Mouse (Mus musculus): Measurements from ENCODE around the gene Scgb1a1.
"Not testable (repeated sequence)": the region's sequence is repeated elsewhere in the genome, so short reads cannot be mapped to it uniquely, and the experiment has no call there.

Gene Scgb1a1

DNA sequence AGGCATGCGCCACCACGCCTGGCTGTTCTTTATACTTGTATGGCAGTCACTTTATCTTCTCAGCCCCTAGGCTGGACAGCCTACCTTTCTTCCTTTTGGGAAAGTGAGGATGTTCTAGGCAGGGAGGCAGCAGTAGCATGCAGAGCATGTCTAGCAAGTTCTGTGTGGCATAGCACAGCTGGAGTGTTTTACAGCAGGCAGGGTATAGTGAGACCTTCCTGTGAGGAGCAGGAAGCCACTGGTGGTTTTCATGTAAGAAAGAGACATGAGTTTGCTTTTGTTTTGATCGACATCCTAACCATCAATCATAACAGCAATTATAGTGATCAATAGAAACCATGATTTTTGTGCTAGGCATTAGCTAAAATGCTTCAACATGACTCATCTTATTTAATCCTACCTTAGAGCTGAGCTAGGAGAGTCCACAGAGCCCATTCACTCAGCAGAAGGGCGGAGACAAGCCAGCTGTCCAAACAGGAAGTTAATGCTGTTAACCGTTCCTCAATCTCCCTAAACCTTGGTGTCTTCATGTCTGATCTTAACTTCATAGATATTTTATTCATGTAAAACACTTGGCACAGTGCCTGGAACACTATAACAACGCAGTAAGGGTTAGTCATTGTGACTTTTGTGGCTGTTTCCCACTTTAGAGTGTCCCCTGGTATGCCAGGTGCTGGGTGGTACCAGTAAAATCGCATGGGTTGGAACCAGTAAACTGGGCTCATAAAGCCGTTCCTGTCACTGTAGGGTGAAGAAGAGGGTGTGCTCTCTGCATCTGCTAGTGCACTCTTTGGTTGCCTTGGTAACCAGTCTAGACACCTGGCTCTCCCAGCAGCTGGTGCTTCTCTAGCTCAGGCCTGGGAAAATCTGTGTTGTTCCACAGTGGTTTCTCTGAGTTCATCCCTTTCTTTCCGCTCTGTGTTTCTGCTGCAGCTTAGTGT is 21.9 kb downstream of the Scgb1a1 start:
- peak; percentile 25 for DNase-seq

DNA sequence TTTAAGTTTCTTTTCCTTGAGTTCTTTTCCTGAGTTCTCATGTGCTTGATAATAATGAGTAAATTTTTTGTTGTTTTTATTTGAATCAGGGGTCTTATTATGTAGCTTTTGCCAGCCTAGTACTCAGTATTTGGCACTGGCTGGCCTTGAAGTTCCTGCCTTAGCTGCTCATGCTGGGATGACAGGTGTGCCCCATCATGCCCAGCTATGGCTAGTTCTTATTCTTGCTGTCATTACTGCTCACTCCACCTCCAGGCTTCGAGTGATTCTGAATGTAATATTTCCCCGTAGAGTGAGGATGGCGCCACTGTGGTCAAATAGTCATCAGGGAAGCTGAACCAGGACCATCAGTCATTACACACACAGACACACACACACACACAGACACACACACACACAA is 23.9 kb downstream of the Scgb1a1 start:
- no peak for DNase-seq

DNA sequence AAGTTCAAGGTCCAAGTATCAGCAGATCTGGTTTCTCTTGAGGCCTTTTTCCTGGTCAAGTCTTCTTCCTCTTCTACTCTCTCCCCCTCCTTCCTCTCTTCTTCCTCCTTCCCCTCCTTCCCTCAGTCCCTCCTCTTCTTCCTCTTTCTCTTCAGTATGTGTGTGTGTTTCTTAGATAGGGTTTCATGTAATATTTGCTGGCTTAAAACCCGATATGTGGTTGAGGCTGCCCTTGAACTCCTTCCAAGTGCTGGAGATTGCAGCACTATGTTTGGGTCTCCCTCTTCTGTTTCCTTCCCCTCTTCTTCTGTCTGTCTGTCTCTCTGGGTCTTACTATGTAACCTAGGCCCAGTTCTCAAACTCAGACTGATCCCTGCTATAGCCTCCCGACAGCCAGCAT is 24.9 kb downstream of the Scgb1a1 start:
- no peak for DNase-seq

DNA sequence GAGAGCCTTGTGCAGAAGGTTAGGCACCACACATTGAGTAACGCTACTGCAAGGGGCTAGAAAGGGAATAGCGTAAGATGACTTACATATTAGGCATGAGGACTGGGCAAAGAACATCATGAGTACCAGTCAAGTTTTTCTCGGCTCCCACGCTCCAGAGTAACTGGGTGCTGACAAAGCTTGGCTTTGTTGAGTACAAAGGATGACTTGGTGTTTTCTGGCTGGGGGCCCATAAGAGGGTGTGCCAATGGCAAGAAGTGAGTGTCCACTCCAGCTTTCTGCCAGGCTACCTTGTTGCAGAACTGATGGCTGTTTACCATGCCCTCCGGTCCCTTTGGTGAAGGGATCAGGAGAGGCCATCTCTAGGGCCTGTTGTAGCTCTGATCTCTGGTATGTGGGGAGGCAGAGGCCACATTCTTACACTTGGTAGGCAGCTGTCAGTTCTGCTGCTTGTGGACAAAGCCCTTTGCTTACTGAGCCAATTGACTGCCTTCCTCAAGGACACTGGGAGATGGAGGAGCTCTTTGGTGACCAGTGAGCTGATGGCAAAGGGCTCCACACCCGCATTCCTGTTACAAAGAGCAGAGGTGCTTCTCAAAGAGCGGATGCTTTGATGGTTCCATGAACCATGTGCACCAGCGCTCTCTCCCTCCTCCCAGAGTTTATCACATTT is 26.4 kb downstream of the Scgb1a1 start:
- DNase-seq: no peak

DNA sequence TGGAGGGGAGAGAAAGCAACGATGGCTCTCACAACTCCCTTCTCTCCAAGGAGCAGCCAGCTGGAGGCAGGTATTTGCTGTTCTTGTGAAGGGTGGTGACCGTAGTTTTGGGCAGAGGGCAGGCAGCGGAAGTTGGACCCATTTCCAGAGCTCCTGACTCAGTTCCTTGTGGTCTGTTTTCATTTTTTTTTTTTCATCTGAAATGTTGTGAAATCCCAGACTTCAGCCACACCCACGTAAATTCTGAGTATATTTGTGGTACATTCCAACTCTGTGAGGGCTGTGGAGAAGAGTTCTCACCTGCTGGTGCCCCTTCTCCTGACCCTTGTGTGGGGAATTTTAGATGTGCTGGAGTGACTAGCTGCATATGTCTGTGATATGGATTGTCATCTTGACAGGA is 27.7 kb downstream of the Scgb1a1 start:
- DNase-seq: no peak

DNA sequence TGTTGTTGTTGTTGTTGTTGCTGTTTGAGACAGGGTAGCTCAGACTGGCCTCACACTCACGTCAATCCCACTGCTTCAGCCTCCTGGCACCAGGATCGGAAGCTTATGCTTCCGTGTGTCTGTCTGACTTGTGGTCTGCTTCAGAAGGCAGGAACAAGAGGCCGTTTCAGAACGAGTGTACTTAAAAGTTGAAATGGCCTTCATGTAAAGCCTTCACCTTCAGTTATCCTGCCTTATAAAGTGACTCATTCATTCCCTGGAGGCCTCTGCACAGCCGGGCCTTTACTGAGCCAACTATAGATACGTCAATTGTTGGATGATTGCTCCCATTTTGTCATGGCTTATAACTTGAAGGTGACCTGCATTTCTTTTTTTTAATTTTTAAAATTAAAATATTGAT is 28.4 kb downstream of the Scgb1a1 start:
- no peak for DNase-seq

DNA sequence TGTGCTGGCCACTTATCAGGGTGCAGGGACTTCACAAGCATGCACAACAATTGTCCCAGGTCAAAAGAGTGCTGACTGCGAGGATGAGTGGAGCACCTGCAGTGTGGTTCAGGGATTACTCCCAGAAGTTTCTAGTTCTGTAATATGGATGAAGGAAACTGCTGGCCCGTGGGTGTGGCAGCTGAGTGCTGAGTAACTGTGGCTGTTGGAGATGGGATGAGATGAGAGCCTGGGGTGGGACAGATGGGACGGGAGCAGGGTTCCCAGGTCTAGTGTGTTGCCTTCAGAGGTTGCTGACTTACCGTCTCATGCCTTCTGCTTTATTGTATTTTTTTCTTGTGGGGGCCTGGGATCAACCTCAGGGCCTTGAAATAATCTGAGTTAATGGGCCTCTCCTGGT is 28.8 kb downstream of the Scgb1a1 start:
- no peak for DNase-seq

DNA sequence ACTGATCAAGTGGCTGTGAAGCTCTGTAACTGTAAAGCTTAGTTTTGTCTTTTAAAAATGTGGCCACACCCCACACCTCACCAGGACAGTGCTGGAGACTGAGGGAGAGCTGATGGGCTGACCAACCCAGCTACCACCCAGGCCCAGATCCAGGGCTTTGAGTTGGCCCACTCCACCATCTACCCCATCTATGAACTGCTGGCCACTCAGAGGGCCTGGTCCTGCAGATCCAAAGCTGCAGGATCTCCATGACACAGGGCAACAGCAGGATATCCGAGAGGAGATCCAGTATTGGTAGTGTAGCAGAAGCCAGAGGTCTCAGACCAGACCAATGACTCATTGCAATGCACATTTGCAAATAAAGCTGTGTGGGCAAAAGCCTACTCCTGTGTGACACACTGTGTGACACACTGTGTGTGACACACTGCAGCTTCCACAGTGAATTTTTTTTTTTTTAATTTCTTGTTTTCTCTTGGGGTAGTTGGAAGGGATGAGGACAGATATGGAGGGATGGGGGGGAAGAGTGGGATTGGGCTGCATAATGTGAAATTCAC is 29.4 kb downstream of the Scgb1a1 start:
- no peak for DNase-seq

DNA sequence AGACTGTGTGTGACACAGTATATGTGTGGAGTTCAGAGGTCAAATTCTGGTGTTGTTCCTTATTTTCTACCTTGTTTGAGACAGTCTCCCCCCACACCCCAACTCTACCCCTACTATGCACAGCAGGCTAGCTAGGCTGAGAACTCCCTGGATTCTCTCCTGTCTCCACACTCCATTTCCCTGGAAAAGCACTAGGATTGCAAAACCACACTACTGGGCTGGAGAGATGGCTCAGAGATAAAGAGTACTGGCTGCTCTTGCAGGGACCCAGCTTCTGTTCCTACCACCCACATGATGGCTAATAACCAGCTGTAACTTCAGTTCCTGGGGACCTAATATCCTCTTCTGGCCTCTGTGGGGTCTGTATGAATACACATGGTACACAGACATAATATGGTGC is 30.1 kb downstream of the Scgb1a1 start:
- no peak for DNase-seq

DNA sequence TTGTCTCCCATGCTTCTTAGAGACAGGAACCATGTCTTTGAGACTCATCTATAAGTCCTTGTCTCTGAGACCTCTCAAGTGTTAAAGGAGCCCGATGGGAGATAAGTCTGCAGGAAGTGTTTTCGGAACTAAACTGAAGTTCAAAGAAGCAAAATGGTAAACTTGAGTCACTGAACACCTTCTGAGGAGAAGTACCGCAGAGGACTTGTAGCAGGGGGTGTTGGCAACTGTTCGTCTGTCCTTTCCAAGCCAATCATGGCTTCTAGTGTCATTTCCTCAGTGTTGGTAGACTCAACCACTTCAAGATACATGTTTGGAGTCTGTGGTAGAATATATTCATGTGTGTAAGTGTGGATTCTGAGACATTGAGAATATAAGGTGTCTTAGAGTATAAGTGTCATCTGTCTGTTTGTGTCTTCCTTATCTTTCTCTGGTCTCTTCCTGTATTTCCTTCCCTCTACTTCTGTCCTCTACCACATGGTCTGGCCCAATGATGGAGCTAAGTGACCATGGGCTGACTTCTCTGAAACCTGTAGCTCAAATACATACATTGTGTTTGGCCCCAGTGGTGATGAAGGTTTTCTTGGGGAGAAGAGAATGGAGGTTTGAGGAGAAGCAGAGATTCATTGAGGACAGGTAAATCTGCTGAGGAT is 31.9 kb downstream of the Scgb1a1 start:
- DNase-seq: no peak

DNA sequence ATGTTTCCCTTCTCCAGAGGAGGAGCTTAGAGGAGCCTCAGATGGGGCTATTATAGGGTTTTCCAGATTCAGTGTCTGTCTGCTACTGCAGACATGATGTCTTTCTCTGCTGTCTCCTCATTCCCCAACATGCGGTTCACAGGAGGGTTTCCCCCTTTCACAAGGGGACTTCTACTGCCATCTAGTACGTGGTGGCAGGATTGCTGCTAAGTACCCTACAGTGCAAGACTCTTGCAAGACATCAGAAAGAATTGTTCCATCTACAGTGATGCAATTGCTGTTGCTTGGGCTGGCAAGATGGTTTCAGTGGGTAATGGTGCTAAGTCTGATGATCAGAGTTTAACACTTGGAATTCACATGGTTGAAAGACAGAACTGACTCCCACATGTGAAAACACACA is 32.6 kb downstream of the Scgb1a1 start:
- DNase-seq: peak; percentile 44

DNA sequence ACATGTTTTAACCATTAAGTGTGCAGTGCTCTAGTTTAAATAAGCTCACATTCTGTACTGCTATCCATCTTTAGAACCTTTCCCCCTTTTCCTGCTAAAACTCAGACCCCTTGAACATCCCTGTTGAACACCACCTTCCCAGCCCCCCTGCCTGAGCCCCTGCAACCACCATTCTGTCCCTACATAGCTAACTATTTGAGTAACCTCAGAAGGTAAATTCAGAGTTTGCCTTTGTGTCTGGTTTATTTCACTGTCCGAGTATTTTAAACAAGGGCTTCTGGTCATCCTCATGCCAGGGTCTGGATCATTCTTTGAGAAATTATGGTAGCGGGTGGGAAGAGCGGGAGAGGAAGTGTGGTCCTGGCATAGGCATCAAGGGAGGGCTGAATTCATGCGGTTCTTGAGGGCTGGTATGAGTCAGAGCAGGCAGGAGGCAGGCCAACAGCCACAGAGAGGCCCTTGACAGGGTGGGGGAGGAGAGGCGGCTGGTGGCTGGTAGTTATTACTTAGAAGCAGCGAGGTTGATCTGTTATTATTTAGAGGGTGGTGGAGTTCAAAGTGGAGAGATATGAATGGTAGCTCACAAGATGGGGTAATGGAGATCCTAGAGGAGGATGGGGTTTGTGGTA is 34.8 kb downstream of the Scgb1a1 start:
- peak; percentile 15 for DNase-seq

DNA sequence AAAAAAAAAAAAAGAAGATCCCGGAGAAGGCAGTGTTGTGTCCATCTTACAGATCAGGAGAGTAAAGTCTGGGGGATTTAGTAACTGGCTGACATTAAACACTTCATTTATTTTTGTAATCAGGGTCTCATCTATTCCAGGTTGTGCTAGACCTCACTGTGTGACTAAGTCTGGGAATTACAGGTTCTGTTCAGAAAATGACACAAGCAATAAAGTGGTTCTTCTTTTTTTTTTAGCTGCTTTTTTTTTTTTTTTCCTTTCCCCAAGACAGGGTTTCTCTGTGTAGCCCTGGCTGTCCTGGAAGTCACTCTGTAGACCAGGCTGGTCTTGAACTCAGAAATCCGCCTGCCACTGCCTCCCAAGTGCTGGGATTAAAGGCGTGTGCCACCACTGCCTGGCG is 35.8 kb downstream of the Scgb1a1 start:
- DNase-seq: not testable (repeated sequence)

DNA sequence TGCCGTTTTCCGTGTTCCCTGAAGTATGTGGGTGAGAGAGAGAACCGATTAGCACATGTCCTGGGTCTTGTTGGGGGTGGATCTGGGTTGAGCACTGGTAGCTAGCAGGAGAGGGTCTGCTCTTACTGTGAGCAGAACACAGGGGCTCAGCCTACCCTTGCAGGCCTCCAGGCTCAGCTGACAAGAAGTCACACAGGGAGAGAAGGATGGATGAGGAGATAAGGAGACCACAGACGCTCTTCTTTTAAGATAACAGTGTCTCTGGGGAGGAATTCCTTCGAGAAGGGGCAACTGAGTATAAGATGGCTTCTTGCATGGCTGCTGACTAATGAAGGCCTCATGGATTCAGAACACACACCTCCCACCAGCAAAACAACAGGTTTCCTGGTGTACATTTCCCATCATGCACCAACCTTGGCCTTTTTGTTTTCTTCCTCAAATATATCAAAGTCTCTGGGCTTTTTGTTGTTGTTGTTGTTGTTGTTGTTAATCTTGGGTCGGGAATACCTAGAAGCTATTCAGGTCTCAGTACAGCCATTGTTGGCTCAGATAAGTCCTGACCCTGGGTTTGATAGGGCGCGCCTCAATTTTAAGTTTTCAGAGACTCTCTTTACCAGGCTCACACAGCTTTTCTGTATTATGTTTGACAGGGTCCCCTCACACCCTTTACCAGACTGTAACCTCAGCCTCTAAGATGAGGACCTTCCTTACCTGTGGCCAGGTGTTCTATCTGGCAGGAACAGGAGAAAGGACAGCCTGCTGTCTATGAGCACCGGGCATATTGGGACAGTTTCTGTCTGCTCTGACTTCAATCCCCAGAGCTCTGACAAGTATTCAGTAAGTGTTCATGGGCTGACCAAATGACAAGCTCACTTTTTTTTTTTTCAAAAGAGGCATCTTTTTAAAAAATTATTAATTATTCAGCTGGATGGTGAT is 37.2 kb downstream of the Scgb1a1 start:
- no peak for DNase-seq

DNA sequence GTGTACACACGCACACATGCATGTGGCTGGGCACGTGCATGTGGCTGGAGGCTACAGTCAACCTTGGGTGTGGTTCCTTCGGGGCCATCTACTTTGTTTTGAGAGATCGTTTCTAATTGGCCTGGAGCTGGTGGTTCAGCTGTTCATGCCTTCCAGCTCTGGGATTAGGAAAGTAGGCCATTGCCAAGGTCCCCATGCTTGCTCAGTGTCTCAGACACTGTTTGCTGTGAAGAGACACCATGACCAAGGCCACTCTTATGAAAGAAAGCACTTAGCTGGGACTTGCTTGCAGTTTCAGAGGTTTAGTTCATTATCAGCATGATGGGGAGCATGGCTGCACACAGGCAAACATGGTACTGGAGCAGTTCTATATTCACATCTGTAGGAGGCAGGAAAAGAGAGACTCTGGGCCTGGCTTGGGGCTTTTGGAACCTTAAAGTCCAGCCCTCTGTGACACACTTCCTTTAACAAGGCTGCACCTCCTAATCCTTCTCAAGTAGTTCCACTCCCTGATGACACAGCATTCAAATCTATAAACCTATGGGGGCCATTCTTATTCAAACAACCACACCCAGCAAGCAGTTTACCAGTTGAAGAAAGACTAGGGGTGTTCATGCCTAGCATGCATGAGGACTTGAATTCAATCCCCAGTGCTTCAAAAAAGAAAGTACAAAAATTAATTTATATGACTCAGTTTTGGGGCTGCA is 38.6 kb downstream of the Scgb1a1 start:
- DNase-seq: no peak

DNA sequence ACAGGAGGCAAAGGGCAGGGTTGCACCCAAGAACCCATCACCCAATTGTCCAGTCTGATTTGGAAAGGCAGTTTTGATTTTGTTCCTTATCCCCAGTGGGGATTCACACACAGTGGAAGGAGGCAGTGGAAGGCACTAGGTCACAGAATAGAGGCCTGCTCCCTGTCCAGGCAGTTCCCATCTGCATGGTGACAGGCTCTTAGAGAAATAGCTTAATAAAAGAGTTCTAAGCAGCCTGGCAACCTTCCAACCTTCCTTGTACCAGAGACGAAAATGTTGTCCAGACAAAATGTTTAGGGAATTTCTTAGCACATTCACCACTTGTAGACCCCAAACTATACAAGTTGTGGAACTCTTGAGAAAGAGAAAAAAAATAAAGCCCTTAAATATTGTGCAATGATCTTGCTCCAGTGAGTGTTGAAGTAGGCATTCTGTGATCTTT is 39.8 kb downstream of the Scgb1a1 start:
- peak; percentile 37 for DNase-seq

DNA sequence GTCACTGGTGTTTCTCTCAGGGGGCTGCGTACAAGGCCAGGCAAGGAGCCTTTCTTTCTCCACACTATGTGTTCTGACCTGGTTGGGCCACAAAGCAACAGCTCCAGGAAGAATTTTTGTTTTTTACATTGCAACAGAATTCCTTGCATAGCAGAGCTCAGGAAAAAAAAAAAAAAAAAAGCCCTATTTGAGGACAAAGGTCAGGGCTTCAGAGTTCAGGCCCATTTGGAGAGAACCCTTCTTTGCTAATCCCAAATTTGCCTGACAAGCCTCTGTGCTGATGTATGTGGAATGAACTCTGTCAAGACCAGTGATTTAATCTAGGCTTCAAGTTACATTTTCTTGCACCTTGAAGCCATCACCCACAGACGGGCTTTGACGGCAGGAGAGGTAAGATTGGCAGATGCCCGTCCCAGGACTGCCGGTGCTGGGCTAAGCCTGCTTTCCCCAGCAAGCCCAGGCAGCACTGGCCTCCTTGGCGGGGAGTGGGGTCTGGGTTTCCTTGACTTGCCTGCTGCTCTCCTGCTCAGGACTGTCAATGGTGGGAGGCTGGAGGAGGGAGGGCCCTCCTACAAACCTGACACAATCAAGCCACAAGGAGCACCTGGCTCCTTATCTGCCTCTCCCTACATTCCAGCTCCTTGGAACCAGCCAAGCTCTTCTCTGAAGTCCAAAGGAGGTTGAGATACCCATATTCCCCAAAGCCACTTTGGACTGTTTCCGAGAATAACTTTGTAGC is 40.4 kb downstream of the Scgb1a1 start:
- peak; percentile 12 for DNase-seq

DNA sequence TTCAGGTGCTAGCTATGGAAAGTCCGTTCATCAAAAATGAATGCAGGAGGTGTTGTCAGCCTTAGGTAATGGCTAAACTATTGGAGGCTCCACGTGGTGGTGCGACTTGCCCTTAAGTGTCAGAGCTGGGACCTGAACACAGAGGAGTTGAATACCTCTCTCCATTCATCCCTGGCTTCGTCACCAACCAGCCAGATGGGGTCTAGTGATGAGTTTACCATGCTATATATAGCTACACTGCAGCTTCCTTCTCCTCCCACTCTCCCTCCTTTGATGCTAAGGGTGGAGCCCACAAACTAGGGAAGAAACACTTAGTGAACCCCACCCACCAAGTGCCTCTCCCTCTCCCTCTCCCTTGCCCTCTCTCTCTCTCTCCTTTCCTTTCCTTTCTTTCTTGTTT is 43.5 kb downstream of the Scgb1a1 start:
- DNase-seq: no peak

DNA sequence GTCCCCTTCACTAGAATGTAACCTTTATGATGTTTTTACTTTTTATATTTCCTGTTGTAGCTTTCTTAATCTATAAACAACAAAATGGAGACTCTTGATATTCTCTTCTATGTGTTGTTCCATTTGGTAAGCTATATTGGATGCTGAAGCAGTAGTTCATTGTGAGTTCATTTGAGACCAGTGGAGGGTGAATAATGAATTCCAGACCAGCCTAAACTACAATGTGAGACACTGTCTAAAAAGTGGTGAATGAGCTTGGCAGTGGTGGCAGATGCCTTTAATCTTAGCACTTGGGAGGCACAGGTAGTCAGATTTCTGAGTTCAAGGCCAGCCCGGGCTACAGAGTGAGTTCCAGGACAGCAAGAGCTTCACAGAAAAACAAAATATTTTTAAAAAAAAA is 44.6 kb downstream of the Scgb1a1 start:
- DNase-seq: no peak

DNA sequence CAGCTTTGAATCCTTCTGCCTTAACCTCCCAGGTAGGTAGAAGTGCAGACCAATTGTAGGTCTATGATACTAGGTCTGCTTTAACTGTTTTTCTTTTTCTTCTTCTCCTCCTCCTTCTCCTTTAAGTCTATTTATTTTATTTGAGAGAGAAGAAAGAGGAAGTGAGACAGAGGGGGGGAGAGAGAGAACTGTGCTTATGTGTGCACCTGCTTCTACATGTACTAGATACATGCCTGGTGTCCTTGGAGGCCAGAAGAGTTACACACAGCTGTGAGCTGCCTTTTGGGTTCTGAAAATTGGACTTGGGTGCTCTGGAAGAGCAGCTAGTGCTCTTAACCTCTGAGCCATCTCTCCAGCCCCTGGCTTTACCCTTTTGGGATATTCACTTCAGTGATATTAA is 46.7 kb downstream of the Scgb1a1 start:
- no peak for DNase-seq
